Mouse (Mus musculus): ENCODE measurements around the gene Bpifb3. TPM values are rescaled to one million over a fixed set of nuclear protein-coding genes. Genes with fewer than 3 reads are reported as not detected.

Gene Bpifb3
- polyA plus RNA-seq, 3 experiments from 2014 or later = not detected

Other genes with a start within 250 kb of the Bpifb3 start
- not detected for gene Dnmt3c, start 221.6 kb upstream of the Bpifb3 start, polyA plus RNA-seq (2017; shearing (Covaris generic))
- 100 to 1,000 TPM; 267 to 340 (median 269) TPM for gene Mapre1, start 177.0 kb upstream of the Bpifb3 start, polyA plus RNA-seq (2017; shearing (Covaris generic))
- under 1 TPM in 2 of 3 experiments, not detected in 1; 0.21 to 0.38 TPM for gene Efcab8, start 138.3 kb upstream of the Bpifb3 start, polyA plus RNA-seq (2017; shearing (Covaris generic))
- not detected for gene Sun5, start 47.1 kb upstream of the Bpifb3 start, polyA plus RNA-seq (2017; shearing (Covaris generic))
- gene Bpifb2, start 43.2 kb upstream of the Bpifb3 start, polyA plus RNA-seq (2017; shearing (Covaris generic)) = not detected
- not detected for gene Bpifb6, start 17.8 kb upstream of the Bpifb3 start, polyA plus RNA-seq (2017; shearing (Covaris generic))
- not detected for gene Bpifb4, start 20.0 kb downstream of the Bpifb3 start, polyA plus RNA-seq (2017; shearing (Covaris generic))
- not detected for gene Bpifa6, start 56.7 kb downstream of the Bpifb3 start, polyA plus RNA-seq (2017; shearing (Covaris generic))
- not detected for gene Bpifa2, start 90.0 kb downstream of the Bpifb3 start, polyA plus RNA-seq (2017; shearing (Covaris generic))
- not detected for gene Bpifa3, start 212.1 kb downstream of the Bpifb3 start, polyA plus RNA-seq (2017; shearing (Covaris generic))
- gene Bpifa1, start 224.7 kb downstream of the Bpifb3 start, polyA plus RNA-seq (2017; shearing (Covaris generic)) = not detected
- gene Bpifa5, start 244.4 kb downstream of the Bpifb3 start, polyA plus RNA-seq (2017; shearing (Covaris generic)) = not detected